Mouse (Mus musculus) limb, embryonic 11.5 days (tissue): Measurements from ENCODE around the gene Lsm12. TPM values are rescaled to one million over a fixed set of nuclear protein-coding genes. Genes with fewer than 3 reads are reported as not detected.
A peak's percentile ranks its signal among the peaks of the same experiment; 100 is the strongest.

ENCODE experiments used
- ATAC-seq: fragments of 200-750 bp; cut with Nextera tagmentation; 2 replicates; pipeline ENCODE4 v1.8.0; 2017; ENCODE audit warnings: low read depth; ENCODE audit not compliant: insufficient number of reproducible peaks, low FRiP score, low TSS enrichment
- DNase-seq: peaks from one replicate; pipeline ENCODE4 v3.0.0-alpha.2; 2015; ENCODE audit warnings: low spot score
- H3K27ac ChIP-seq: fragments of 300-500 bp; sonication (generic); replicated peaks from 2 replicates; pipeline ENCODE4 v1.5.1; 2014; ENCODE audit warnings: low read depth, mild to moderate bottlenecking, low read length
- H3K27me3 ChIP-seq: fragments of 300-500 bp; sonication (generic); 2 replicates; pipeline ENCODE4 v1.6.1; 2014; ENCODE audit warnings: mild to moderate bottlenecking, low read length, mixed read lengths; ENCODE audit not compliant: control insufficient read depth, insufficient read depth
- H3K36me3 ChIP-seq: fragments of 300-500 bp; sonication (generic); 2 replicates; pipeline ENCODE4 v1.6.1; 2014; ENCODE audit warnings: mild to moderate bottlenecking, low read length, moderate library complexity, mixed read lengths; ENCODE audit not compliant: control insufficient read depth, insufficient read depth
- H3K4me1 ChIP-seq: fragments of 300-500 bp; sonication (generic); 2 replicates; pipeline ENCODE4 v1.6.1; 2014; ENCODE audit warnings: low read length, mixed read lengths; ENCODE audit not compliant: control insufficient read depth, insufficient read depth
- H3K4me2 ChIP-seq: fragments of 300-500 bp; sonication (generic); 2 replicates; pipeline ENCODE4 v1.6.1; 2014; ENCODE audit warnings: low read depth, mild to moderate bottlenecking, moderate library complexity; ENCODE audit not compliant: severe bottlenecking
- H3K4me3 ChIP-seq: fragments of 300-500 bp; sonication (generic); 2 replicates; pipeline ENCODE4 v1.5.1; 2014; ENCODE audit warnings: low read depth, low read length
- H3K9ac ChIP-seq: fragments of 300-500 bp; sonication (generic); 2 replicates; pipeline ENCODE4 v1.6.1; 2014; ENCODE audit warnings: mild to moderate bottlenecking, low read length
- H3K9me3 ChIP-seq: fragments of 300-500 bp; sonication (generic); 2 replicates; pipeline ENCODE4 v1.6.1; 2016; ENCODE audit warnings: low read length; ENCODE audit not compliant: control insufficient read depth
- WGBS: fragments of 180-500 bp; shearing (Covaris S2); extraction: QIAGEN DNeasy Blood & Tissue Kit; methylation state at CpG from one replicate; pipeline ENCODE4 v1.1.7; 2014; 5-methylcytosine and 5-hydroxymethylcytosine counted together
- polyA plus RNA-seq: library from polyadenylated mRNA; unstranded; fragments of >200 nt; fragmentation: Nextera tagmentation; extraction: Ambion mirVana; gene quantifications from 2 replicates; pipeline ENCODE4 v1.2.1, GENCODE M21; 2014

The Lsm12 gene
- polyA plus RNA-seq: 74.5 and 88.5 TPM in 2 replicates

DNA sequence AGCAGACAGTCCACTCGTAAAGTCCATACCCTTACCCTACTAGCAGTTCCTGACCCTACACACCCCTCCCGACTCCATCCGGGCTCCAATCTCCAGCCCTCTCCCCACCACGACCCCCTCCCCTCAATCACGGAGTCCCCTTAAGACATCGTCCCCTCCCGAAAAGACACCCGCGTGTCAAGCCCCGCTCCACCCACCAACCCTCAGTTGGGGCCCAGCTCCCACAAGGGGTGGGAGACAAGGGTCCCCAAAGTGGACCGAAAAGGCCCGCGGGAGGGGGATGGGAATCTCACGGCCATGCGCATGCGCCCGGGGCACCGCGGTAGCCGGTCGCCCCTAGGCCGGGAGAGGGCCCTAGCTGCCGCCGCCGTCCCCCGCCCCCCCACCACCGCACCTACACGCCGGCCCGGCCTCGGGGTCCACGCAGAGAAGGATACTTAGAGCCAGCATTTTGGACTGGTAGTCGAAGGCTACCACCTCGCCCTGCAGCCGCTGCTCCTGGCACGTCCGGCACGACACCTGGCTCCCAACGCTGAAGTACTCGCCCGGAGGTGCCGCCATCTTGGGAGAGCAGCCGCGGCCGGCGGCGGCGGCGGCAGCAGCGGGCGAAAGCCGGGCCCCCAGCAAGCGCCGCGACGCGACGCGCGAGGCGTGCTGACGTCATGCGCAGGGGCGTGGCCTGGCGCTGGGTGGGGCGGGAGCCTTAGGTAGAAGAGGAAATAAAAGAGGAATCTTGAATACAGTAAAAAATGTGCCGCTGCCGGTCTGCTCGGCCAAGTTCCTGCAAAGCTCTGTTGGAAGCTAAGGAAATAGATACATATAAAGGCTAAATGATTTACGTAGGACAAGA is at the start of gene Lsm12:
TSS of gene Lsm12 (minus strand) at position 651 of the 850 bp plus-strand sequence.
- H3K36me3 ChIP-seq: peaks cover 2% of the 10 kb centered on the region; the same call in 1 of the 2 replicates
- H3K27me3 ChIP-seq: no peaks in the 10 kb centered on the region
- H3K9ac ChIP-seq: peak within 1 kb of the TSS; percentile 86
- peak within 1 kb of the TSS; percentile 86 for H3K27ac ChIP-seq
- H3K4me3 ChIP-seq: peak within 1 kb of the TSS; percentile 95
- ATAC-seq (peak; percentile 79), DNase-seq (peak; percentile 97)
- WGBS: under 1% methylated on average over 70 of the region's 70 CpGs
- no peaks in the 10 kb centered on the region for H3K9me3 ChIP-seq
- H3K4me1 ChIP-seq: peaks cover 8% of the 10 kb centered on the region; the same call in 1 of the 2 replicates
- H3K4me2 ChIP-seq: peak within 1 kb of the TSS; percentile 81

DNA sequence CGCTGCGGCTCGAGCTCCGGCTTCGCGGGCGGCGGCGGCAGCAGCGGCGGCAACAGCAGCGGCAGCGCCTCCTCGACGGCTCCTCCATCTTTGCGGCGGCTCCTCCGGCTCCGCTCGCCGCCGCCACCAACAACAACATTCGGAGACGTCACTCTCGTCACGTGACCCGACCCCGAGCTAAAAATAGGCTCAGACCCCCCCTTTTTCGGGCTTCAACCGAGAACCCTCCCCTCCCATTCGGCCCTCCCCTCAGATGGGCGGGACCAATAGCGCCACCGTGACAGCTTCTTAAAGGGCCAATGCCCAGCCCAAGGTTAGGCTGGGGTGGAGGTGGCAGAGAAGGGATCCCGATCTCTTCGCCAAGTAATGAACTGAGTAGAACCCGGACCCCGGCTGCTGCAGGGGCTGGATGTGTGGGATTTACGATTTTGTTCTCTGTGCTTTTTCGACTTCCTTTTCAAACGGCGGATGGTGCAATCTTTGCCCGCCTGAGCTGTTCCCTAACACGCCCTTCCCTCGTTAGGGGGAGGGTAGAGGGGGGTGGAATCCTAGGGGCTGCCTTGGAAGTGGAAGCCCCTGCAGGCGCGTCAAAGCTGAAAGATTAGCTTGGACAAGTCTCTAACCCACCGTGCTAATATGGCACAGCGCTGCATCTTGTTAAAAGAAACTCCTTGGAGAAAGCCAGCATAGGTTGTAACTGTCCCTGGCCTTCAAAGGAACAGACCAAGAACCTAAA is 45.1 kb upstream of the Lsm12 start, which contains the start of gene Hdac5:
TSS of gene Hdac5 (minus strand) at position 161 of the 736 bp plus-strand sequence.
- under 1% methylated on average over 47 of the region's 49 CpGs for WGBS
- Histone ChIP-seq H3K27ac (no peak within 1 kb of the TSS), H3K36me3 (no peaks in the 10 kb centered on the region), H3K4me2 (peak within 1 kb of the TSS; percentile 75), H3K9me3 (no peaks in the 10 kb centered on the region), H3K27me3 (peaks cover 5% of the 10 kb centered on the region; the same call in 1 of the 2 replicates), H3K4me3 (peak within 1 kb of the TSS; percentile 75), H3K4me1 (peaks cover 24% of the 10 kb centered on the region; the same call in 1 of the 2 replicates), H3K9ac (peak within 1 kb of the TSS; percentile 74)
- ATAC-seq (peak; percentile 89), DNase-seq (peak; percentile 99)

DNA sequence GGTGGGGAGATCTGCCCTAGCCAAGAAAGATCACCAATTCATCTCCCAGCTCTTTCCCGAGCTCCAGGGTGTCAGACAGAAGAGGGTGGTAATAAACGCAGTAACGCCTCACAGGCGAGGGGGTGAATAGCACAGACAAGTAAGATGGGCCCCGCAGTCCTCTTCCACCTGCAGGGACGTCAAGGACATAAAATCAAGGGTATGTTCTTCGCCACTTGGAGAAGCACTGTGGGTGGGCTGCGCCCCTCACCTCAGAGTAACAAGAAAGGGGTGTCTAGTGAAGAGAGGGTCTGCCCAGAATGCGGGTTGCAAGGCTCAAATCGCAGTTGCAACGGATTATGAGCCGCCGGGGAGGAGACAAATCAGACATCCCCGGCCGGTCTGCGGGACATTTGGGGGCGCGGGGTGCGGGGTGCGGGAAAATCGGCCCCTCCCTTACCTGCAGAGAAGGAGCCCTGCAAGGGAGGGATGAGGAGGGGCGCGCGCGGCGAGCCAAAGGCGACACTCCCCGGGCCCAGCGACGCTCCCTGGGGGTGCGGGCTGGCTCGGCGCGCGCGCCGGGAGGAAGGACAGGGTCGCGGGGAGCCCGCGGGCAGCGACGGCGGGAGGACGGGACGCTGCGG is 44.3 kb upstream of the Lsm12 start:
- Histone ChIP-seq H3K36me3 (no peaks in the 10 kb centered on the region), H3K4me1 (peaks cover 30% of the 10 kb centered on the region), H3K27me3 (peaks cover 5% of the 10 kb centered on the region; the same call in 1 of the 2 replicates), H3K4me3 (peak overlapping the region; percentile 75), H3K27ac (no peak overlapping the region), H3K9me3 (no peaks in the 10 kb centered on the region), H3K9ac (peak overlapping the region; percentile 74), H3K4me2 (peak overlapping the region; percentile 75)
- DNase-seq (no peak), ATAC-seq (peak; percentile 22; the same call in 1 of the 2 replicates)
- WGBS: under 1% methylated on average over 30 of the region's 47 CpGs

DNA sequence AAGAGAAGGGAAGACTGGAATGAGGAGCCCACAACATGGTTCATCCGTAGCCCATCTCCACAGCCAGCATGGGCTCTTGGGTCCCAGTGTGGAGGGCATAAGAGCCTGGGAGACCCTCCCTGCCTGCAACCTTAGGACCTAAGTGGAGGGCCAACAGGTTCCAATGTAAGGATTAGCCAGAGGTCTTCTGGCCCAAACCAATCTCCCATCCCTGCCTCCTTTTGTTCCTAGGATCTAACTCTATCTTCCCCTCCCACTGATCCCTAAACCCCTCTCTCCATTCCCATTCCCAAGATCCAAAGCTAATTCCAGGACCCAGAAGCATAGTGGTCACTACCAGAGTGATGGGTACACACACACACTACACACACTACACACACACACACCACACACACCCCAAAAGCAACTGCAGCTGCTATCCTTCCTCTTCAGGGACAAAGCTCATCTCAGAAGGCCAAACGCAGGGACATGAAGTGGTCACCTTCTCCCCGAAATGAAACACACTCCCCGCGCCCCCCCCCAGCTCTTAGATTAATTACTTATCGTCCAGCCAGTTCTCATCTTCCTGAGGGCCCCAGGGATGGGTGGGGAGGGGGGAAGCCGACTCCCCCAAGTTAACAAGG is 43.7 kb upstream of the Lsm12 start:
- Histone ChIP-seq H3K36me3 (no peaks in the 10 kb centered on the region), H3K4me2 (peak overlapping the region; percentile 75; the same call in 1 of the 2 replicates), H3K4me1 (peaks cover 33% of the 10 kb centered on the region), H3K4me3 (peak overlapping the region; percentile 75), H3K9me3 (no peaks in the 10 kb centered on the region), H3K27ac (no peak overlapping the region), H3K9ac (no peak overlapping the region), H3K27me3 (peaks cover 5% of the 10 kb centered on the region; the same call in 1 of the 2 replicates)
- WGBS: 22% methylated on average over 7 of the region's 7 CpGs
- DNase-seq: no peak
- no peak for ATAC-seq

DNA sequence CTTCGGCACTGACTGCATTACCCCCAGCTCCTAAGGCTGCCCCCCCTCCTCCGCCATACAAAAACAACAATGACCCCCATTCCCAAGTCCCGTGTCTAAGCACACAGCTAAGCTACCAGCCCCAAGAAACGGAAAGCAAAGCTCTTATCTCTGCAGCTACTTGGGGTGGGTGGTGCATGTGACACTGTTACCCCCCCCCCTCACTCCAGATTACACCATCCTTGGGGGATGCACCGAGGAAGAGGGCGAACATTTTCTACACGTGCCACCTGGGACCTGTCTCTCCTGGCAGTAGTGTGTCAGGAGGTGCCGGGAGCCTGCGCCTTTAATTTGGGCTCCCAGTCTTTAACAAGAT is 43.1 kb upstream of the Lsm12 start:
- Histone ChIP-seq H3K4me3 (no peak overlapping the region), H3K4me2 (peak overlapping the region; percentile 75), H3K27ac (no peak overlapping the region), H3K27me3 (peaks cover 5% of the 10 kb centered on the region; the same call in 1 of the 2 replicates), H3K9me3 (no peaks in the 10 kb centered on the region), H3K9ac (no peak overlapping the region), H3K36me3 (no peaks in the 10 kb centered on the region), H3K4me1 (peaks cover 33% of the 10 kb centered on the region)
- WGBS: 42% methylated on average over 9 of the region's 9 CpGs
- DNase-seq (no peak), ATAC-seq (no peak)

DNA sequence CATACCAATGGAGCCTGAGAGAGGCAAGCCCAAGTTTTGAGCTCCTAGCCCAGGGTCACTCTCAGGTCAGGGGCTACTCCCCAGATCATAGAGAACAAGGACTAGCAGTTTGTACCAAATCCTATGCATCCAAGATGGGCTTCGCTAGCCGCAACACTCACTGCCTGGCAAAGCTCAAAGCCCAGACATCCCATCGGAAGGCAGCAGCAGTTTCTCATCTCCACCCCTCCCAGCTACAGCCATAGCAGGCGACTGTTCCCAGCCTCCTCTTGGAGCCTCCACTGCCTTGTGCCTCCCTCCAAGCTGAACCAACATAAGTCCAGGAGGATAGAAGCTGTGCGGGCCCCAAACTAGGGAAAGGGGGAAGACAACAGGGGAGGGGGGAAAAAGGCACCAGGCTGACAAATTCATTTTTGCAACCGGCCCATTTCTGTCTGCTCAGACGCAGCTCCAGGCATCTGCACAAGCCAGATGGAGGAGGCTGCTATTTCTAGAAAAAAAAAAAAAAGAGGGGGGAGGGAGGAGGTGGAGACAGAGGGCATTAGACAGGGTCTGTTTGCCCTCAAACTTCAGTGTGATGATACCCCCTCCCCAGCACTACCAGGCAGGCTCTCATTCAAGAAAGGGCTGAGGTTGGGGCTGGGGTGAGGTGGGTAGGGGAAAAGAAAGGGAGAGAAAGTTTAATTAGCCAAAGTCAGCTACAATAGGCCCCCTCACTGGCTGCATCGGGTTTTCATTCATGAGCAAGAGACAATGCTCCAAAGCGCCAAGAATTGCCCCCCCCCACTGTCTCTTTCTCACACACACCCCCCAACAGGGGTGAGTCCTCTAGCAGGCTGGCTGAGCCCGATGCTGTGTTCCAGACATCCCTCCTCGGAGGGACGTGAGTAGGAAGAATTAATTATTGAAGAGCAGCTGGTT is 42.4 kb upstream of the Lsm12 start:
- Histone ChIP-seq H3K4me1 (peaks cover 33% of the 10 kb centered on the region), H3K9me3 (no peaks in the 10 kb centered on the region), H3K27me3 (peaks cover 5% of the 10 kb centered on the region; the same call in 1 of the 2 replicates), H3K4me2 (peak overlapping the region; percentile 75), H3K4me3 (no peak overlapping the region), H3K9ac (0 out of 2 replicates have a peak overlapping the region, but pooled peaks have one; percentile 7), H3K36me3 (no peaks in the 10 kb centered on the region), H3K27ac (no peak overlapping the region)
- 24% methylated on average over 12 of the region's 12 CpGs for WGBS
- DNase-seq (no peak), ATAC-seq (no peak)
